Mouse (Mus musculus): ENCODE measurements around the gene Alb.

The Alb gene

GRCm38 (mm10) chr5:90492440-90492839, 31.7 kb downstream of the Alb start:
- peak; percentile 75 for DNase-seq (ENCODE audit: low read depth, low spot score)

GRCm38 (mm10) chr5:90494308-90494707, 33.6 kb downstream of the Alb start:
- no peak for DNase-seq (ENCODE audit: low read depth, low spot score)

- no peak for DNase-seq (ENCODE audit: low read depth, low spot score)
Observed at GRCm38 (mm10) chr5:90499509-90499908, 38.8 kb downstream of the Alb start.

DNA sequence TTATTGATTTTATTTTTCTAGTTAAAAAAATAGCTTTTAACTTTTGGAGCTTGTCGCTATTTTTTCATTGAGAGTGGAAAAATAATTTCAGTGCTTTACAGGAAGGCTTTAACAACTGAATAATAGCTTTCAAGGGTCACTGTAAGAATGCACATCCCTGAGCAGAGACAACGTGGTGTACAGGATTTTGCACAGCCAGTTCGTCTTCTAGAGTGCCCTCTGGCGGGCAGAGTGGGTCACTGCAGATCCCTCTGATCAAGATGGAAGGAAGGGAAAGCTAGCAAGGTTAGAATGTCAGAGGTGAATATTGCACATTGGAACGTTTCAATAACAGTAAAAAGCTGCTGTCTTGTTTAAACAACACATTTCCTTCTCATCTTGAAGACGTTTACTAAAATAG, 40.0 kb downstream of the Alb start:
- peak; percentile 69 for DNase-seq (ENCODE audit: low read depth, low spot score)

GRCm38 (mm10) chr5:90501752-90502151, 41.1 kb downstream of the Alb start:
- no peak for DNase-seq (ENCODE audit: low read depth, low spot score)

DNA sequence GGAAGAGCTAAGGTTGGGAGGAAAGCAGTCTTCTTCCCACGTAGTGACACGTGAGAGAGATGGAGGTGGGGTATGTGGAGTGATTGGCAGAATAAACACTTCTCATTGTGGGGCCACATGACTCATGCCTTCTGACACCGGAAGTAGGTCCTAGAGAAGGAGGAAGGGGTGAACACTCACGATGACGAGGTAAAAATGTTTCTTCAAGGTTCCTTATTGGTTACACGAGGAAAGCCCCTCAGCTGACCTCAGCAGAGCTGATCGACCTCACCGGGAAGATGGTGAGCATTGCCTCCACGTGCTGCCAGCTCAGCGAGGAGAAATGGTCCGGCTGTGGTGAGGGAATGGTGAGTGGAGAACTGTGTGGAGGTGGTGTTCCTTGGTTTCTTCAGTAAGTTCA, 44.0 kb downstream of the Alb start:
- DNase-seq (ENCODE audit: low read depth, low spot score), result no peak

GRCm38 (mm10) chr5:90506507-90506906, 45.8 kb downstream of the Alb start:
- DNase-seq (ENCODE audit: low read depth, low spot score), result no peak

- no peak for DNase-seq (ENCODE audit: low read depth, low spot score)
Observed at GRCm38 (mm10) chr5:90507411-90507949, 46.8 kb downstream of the Alb start.

GRCm38 (mm10) chr5:90509828-90510592, 49.3 kb downstream of the Alb start:
- no peak for DNase-seq (ENCODE audit: low read depth, low spot score)

GRCm38 (mm10) chr5:90512288-90512955, 51.7 kb downstream of the Alb start:
- peak; percentile 5 for DNase-seq (ENCODE audit: low read depth, low spot score)

DNA sequence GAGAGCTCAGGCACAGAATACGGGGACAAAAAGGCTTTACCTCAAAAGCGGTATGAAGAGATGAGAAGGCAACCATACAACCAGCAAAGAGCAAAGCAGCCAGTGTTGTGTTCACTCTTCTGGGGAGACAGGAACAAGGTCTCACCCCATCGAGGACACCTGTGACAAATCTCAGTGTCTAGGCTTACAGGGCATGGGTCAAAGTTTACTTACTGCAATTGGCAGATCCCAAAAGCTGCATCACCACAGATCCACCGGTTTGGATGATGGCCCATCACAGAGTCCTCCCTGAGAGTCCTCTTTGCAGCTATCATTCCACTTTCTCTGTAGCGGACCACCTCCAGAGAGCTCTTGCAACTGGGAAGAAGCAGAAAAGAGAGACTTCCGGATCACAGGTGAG, 54.9 kb downstream of the Alb start:
- no peak for DNase-seq (ENCODE audit: low read depth, low spot score)

DNA sequence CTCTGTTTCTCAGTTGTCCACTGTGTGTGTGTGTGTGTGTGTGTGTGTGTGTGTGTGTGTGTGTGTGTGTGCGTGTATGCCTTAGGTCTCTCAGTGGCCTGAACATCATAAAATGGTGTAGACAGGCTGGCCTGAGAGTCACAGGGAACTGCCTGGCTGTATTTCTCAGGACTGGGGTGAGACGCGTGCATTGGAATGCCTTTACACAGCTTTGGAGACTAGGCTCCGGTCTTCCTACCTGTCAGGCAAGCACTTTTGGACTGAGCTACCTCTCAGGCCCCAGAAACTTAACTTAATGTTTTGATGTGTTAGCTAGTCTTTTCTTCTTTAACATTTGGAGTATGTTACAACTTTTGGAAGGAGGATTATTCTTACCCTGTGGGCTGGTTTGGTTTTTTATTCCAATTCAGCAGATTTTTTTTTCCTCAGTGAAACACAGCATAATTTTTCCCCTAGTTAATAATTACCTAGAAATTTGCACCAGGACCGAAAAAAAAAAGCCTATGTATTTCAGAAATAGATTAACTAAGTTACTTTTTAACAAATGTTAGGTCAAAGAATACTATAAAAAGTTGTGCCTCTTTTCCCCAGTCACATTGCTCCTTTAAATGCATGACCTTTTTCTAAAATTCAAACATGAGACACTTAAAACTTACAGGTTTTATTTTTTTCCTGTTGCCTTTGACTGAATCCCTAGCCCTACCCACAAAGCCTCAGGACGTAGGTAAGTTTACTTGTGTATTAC, 57.8 kb downstream of the Alb start, which contains the start of gene Afm:
TSS of gene Afm (plus strand) at position 577 of the 745 bp plus-strand sequence.
- DNase-seq (ENCODE audit: low read depth, low spot score), result no peak

Measured in A20 (cell line).